Mouse (Mus musculus) midbrain, postnatal 0 days (tissue): ENCODE measurements around the gene Rgs6. TPM values are rescaled to one million over a fixed set of nuclear protein-coding genes. Genes with fewer than 3 reads are reported as not detected.

ENCODE experiments used
- ATAC-seq: fragments of 200-750 bp; cut with Nextera tagmentation; 2 replicates; pipeline ENCODE4 v1.8.0; 2017; ENCODE audit warnings: moderate number of reproducible peaks, mild to moderate bottlenecking, moderate TSS enrichment, moderate library complexity; ENCODE audit not compliant: low FRiP score
- DNase-seq: peaks from one replicate; pipeline ENCODE4 v3.0.0-alpha.2; 2015; ENCODE audit warnings: low spot score
- H3K27ac ChIP-seq: fragments of 300-500 bp; sonication (generic); 2 replicates; pipeline ENCODE4 v1.5.1; 2014; ENCODE audit warnings: low read depth, mild to moderate bottlenecking, low read length, mixed read lengths
- H3K27me3 ChIP-seq: fragments of 300-500 bp; sonication (generic); 2 replicates; pipeline ENCODE4 v1.6.1; 2014; ENCODE audit warnings: low read length, control low read depth, mixed read lengths; ENCODE audit not compliant: insufficient read depth
- H3K36me3 ChIP-seq: fragments of 300-500 bp; sonication (generic); 2 replicates; pipeline ENCODE4 v1.6.1; 2014; ENCODE audit warnings: low read length, control low read depth, mixed read lengths; ENCODE audit not compliant: insufficient read depth
- H3K4me1 ChIP-seq: fragments of 300-500 bp; sonication (generic); 2 replicates; pipeline ENCODE4 v1.6.1; 2014; ENCODE audit warnings: mild to moderate bottlenecking, control low read depth, antibody characterized with exemption, low read length, mixed read lengths; ENCODE audit not compliant: insufficient read depth
- H3K4me2 ChIP-seq: fragments of 300-500 bp; sonication (generic); 2 replicates; pipeline ENCODE4 v1.6.1; 2014; ENCODE audit warnings: low read depth, mild to moderate bottlenecking, low read length, mixed read lengths; ENCODE audit not compliant: poor library complexity, severe bottlenecking
- H3K4me3 ChIP-seq: fragments of 300-500 bp; sonication (generic); 2 replicates; pipeline ENCODE4 v1.5.1; 2014; ENCODE audit warnings: low read depth, mild to moderate bottlenecking, low read length, moderate library complexity
- H3K9ac ChIP-seq: fragments of 300-500 bp; sonication (generic); replicated peaks from 2 replicates; pipeline ENCODE4 v1.6.1; 2014; ENCODE audit warnings: mild to moderate bottlenecking, low read length, moderate library complexity, mixed read lengths; ENCODE audit not compliant: poor library complexity, severe bottlenecking
- H3K9me3 ChIP-seq: fragments of 300-500 bp; sonication (generic); 2 replicates; pipeline ENCODE4 v1.6.1; 2016; ENCODE audit warnings: low read length, control low read depth
- CTCF ChIP-seq: IDR thresholded peaks from 2 replicates; pipeline ENCODE4 v1.5.1; 2016; ENCODE audit warnings: antibody characterized with exemption, mild to moderate bottlenecking
- WGBS: fragments of 180-500 bp; shearing (Covaris S2); extraction: QIAGEN DNeasy Blood & Tissue Kit; methylation state at CpG from one replicate; pipeline ENCODE4 v1.1.7; 2014; 5-methylcytosine and 5-hydroxymethylcytosine counted together
- polyA plus RNA-seq: library from polyadenylated mRNA; unstranded; fragments of >200 nt; fragmentation: Nextera tagmentation; extraction: Ambion mirVana; gene quantifications from 2 replicates; pipeline ENCODE4 v1.2.1, GENCODE M21; 2015
- total RNA-seq: library from RNA; depleted of rRNA; stranded (reverse); fragments of >200 nt; gene quantifications from 2 replicates; pipeline ENCODE4 v1.2.3, GENCODE M21; 2014

The Rgs6 gene
- total and polyA plus RNA-seq, 2 experiments from 2014 or later: 22.0 to 26.3 TPM

- Histone ChIP-seq H3K4me1 (no peaks in the 10 kb centered on the region), H3K27me3 (no peaks in the 10 kb centered on the region), H3K9me3 (no peaks in the 10 kb centered on the region), H3K36me3 (no peaks in the 10 kb centered on the region), H3K4me3 (no peak overlapping the region), H3K9ac (no peak overlapping the region), H3K27ac (no peak overlapping the region), H3K4me2 (no peak overlapping the region)
- WGBS: 92% methylated on average over 1 of the region's 1 CpGs
- ATAC-seq (no peak), DNase-seq (no peak)
- TF ChIP-seq CTCF: no peak
Measured at GRCm38 (mm10) chr12:82935767-82936166, 347.7 kb downstream of the Rgs6 start.

- Histone ChIP-seq H3K4me1 (no peaks in the 10 kb centered on the region), H3K9me3 (no peaks in the 10 kb centered on the region), H3K36me3 (no peaks in the 10 kb centered on the region), H3K27ac (no peak overlapping the region), H3K4me2 (no peak overlapping the region), H3K27me3 (no peaks in the 10 kb centered on the region), H3K4me3 (no peak overlapping the region), H3K9ac (no peak overlapping the region)
- DNase-seq (no peak), ATAC-seq (no peak)
- no peak for TF ChIP-seq CTCF
- 66% methylated on average over 4 of the region's 4 CpGs for WGBS
Measured at GRCm38 (mm10) chr12:82940461-82940860, 352.4 kb downstream of the Rgs6 start.

- peak; percentile 90 for DNase-seq
- H3K4me2 ChIP-seq: no peak overlapping the region
- no peak overlapping the region for H3K27ac ChIP-seq
- H3K36me3 ChIP-seq: no peaks in the 10 kb centered on the region
- no peaks in the 10 kb centered on the region for H3K9me3 ChIP-seq
- no peak overlapping the region for H3K9ac ChIP-seq
- WGBS: 18% methylated on average over 5 of the region's 5 CpGs
- no peak for ATAC-seq
- H3K27me3 ChIP-seq: no peaks in the 10 kb centered on the region
- TF ChIP-seq CTCF: peak; percentile 91
- H3K4me3 ChIP-seq: no peak overlapping the region
- H3K4me1 ChIP-seq: no peaks in the 10 kb centered on the region
Measured at GRCm38 (mm10) chr12:82946507-82946906, 358.4 kb downstream of the Rgs6 start.

GRCm38 (mm10) chr12:82961111-82961510 lies 373.0 kb downstream of the Rgs6 start:
- Histone ChIP-seq H3K27ac (no peak overlapping the region), H3K9me3 (no peaks in the 10 kb centered on the region), H3K9ac (no peak overlapping the region), H3K4me1 (0 out of 2 replicates have a peak, but pooled peaks cover 2% of the 10 kb centered on the region), H3K27me3 (no peaks in the 10 kb centered on the region), H3K36me3 (no peaks in the 10 kb centered on the region), H3K4me3 (no peak overlapping the region), H3K4me2 (no peak overlapping the region)
- DNase-seq (no peak), ATAC-seq (no peak)
- WGBS: 83% methylated on average over 9 of the region's 9 CpGs
- no peak for TF ChIP-seq CTCF

- DNase-seq: peak; percentile 67
- H3K4me3 ChIP-seq: no peak overlapping the region
- 60% methylated on average over 4 of the region's 4 CpGs for WGBS
- no peaks in the 10 kb centered on the region for H3K9me3 ChIP-seq
- no peak for TF ChIP-seq CTCF
- no peak for ATAC-seq
- no peak overlapping the region for H3K4me2 ChIP-seq
- H3K9ac ChIP-seq: no peak overlapping the region
- no peaks in the 10 kb centered on the region for H3K36me3 ChIP-seq
- H3K27ac ChIP-seq: no peak overlapping the region
- no peaks in the 10 kb centered on the region for H3K27me3 ChIP-seq
- H3K4me1 ChIP-seq: 0 out of 2 replicates have a peak, but pooled peaks cover 2% of the 10 kb centered on the region
Measured at GRCm38 (mm10) chr12:82961852-82962251, 373.8 kb downstream of the Rgs6 start.

- Histone ChIP-seq H3K36me3 (no peaks in the 10 kb centered on the region), H3K4me1 (no peaks in the 10 kb centered on the region), H3K27ac (no peak overlapping the region), H3K27me3 (no peaks in the 10 kb centered on the region), H3K9me3 (no peaks in the 10 kb centered on the region), H3K9ac (no peak overlapping the region), H3K4me3 (no peak overlapping the region), H3K4me2 (no peak overlapping the region)
- ATAC-seq: no peak
- 34% methylated on average over 4 of the region's 4 CpGs for WGBS
- no peak for TF ChIP-seq CTCF
- DNase-seq: peak; percentile 34
Measured at GRCm38 (mm10) chr12:82970521-82971105, 382.5 kb downstream of the Rgs6 start.
